Mouse (Mus musculus) ovary, postnatal 10 days (tissue): ENCODE measurements at regions not wholly inside any gene's neighbourhood (a gene's known extent, or its start where the extent isn't known, plus 50 kb on each side); places are given as distances from the start of the nearest gene placed in this dataset.

Source experiments
- DNase-seq: peaks from one replicate; pipeline ENCODE4 v3.0.0; 2022; ENCODE audit warnings: low spot score

DNA sequence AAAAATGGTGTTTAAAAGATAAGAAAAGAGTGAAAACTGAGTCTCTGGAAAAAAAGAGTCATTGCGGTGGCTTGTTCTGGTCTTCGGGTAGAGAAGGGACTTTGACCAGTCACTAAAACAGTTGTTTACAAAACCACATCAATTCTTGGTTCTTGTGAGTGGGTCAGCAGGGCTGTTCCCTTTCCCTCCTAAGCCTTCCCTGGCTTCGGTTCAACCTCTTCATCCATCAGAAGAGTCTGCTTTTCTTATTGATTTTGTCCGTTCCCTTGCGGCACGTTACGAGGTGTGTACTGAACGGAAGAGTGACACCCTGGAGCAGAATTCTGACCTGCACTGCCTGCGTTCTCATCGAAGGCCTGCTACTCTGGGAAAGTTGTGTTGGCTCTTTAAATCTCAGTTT lies 229.1 kb upstream of the G2e3 start:
- DNase-seq: no peak

DNA sequence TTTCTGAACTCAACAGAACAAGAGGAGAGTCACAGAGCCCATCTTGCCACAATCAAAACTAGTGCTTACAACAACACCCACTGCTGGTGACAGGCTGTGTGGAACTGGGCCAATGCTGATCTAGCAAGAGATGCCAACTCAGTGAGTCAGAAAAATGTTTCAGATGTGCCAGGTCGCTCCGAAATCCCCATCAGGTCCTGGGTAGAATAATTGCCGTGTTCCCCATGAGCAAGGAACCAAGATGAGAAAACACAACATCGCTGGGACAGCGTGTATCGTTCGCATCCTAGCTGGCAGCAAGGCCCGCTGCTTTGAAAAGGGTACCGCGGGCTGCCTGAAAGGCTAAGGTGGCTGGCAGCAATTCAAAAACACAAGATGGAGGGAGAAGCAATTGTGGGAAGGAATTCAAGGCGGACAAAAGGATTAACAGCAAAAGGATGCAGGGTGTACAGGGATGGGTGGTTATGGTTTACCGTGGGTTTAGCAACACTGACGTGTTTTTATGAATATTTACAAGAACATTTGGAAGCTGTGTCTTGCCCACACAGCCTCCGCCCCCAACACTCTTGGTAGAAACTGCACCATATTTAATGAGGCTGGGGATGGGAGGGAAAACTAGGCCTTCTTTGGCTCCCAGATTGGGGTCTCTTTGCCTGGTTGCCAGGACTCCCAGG lies 229.7 kb upstream of the G2e3 start:
- DNase-seq: no peak

DNA sequence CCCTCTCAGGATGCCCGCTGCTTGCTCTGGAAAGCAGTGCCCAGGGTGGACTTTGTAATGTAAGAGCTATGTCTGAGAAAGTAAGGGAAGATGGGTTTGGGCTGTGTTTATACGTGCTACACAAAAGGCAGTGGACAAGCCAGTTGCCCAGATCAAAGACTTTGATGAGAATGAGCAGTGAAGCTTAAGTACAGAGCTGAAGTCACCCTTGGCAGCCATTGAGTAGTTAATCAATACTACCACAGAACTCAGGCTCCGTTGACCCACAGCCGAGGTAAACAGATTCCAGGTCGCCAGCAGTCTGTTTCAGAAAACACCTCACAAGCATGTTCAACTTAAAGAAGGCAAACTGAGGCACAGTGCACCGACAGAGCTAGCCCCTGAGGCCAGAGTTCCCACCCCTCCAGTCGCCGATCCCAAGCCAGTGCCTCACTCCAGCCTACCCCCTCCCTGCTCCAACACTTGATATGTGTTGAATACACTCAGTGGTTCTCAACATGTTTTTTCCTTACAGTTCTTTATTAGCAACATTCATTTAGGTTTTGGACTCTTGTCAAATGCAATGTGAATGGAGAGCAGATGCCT lies 230.3 kb upstream of the G2e3 start:
- no peak for DNase-seq

GRCm38 (mm10) chr12:51111811-51112210 lies 236.1 kb upstream of the G2e3 start:
- DNase-seq: no peak

DNA sequence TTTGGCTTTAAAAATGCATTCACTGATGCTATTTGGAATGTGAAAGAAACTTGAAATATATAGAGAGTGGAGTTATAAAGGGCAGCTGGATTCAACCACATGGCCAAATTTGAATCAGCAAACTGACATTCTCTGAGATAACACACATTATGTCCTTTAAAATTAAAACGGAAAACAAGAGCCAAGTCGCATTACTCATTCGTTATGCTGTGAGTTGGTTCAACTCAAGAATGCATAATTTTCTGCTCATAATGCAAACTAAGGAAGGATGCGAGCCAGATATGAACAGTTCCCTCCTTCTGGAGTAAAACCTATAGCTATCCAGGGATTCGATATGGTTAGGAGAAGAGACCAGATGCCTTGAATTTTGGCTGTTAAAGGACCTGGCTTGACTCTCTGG lies 239.8 kb upstream of the G2e3 start:
- no peak for DNase-seq

- no peak for DNase-seq
Measured at GRCm38 (mm10) chr12:51103541-51104042, 244.3 kb upstream of the G2e3 start.

DNA sequence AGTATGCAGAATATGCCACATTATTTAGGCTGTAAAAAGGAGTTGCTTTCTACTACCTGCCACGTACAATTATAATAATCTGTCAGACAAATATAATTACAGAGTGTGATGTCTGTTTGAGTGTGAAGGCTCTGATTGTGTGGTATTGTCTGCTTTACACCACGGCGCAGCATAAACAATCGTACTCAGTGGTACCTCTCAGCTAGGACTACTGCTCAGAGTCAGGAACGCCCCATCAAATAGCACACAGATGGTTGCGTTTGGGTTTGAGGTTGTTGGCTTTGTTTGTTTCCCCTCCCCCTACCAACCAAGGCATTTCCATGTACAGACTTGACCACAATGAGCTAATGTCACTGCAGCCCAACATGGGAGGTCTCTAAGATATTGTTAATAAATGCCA lies 246.2 kb upstream of the G2e3 start:
- DNase-seq: no peak

GRCm38 (mm10) chr12:51100868-51101267 lies 247.0 kb upstream of the G2e3 start:
- DNase-seq: no peak

DNA sequence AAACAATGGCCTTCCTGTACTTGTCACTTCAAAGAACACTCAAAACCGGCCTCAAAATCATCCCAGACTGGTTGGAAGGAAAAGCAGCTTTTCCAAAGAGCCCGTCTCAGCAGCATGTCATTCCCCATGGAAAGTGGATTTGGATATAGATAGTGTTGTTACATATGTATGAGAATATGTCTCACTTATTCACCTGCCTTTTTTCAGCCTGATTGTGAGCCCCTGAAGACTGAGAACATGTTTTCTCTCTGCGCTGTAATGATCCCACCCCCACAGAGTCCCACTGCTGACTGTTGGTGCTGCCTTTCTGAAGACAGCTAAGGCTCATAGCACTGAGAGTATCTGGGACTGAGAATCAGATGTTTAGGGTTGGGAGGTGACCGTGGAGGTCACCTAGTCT lies 251.9 kb upstream of the G2e3 start:
- DNase-seq: no peak

DNA sequence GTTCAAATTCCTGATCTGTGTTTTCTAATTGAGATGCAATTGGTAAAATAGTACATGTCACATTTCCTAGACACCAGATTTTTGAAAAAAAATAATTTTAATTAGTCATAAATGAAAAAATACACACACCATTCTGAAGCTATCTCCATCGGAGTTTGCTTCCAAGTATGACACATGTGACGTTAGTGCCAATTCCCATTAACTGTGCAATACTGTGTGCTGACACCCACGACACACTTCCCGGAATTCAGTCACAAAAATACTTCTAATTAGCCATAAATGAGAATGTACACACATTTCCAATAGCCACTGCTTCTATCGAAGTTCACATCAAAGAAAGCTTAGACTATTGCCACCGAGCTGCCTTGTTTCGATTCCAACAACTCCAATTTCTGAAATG lies 258.5 kb upstream of the G2e3 start:
- no peak for DNase-seq

DNA sequence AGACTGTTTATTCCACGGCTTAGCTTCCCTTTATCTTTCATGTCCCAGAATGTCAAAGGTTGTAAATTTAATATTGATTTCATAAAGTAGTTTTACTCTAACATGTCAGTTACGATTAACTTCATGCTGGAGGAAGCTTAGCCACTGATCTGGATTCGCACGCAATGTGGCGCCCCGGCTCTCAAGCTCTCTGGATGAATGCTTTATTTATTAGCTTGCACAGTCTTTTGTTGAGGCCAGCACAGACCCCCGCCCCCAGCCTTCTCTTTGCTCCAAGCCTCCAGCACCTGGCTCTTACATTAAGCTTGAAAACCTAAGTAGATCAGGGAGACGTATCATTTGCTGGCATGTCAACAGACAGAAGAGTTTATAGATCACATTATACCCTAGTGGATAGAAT lies 266.1 kb upstream of the G2e3 start:
- DNase-seq: no peak

DNA sequence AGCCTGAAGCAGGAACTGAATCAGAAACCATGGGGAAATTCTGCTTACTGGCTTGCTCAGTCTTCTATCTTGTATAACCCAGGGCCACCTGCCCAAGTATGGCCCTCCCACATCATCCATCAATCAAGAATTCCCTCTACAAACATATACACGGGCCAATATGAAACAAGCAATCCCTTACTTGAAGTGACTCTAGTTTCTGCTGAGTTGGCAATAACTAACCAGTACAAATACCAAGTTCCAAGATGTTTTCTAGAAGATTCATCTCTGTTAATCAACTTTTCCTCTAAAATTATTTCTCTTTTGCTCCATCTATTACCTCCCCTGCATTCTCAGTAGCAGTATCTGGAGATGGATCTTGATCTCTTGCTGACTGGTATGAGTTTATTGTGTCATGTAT lies 274.4 kb upstream of the G2e3 start:
- no peak for DNase-seq

DNA sequence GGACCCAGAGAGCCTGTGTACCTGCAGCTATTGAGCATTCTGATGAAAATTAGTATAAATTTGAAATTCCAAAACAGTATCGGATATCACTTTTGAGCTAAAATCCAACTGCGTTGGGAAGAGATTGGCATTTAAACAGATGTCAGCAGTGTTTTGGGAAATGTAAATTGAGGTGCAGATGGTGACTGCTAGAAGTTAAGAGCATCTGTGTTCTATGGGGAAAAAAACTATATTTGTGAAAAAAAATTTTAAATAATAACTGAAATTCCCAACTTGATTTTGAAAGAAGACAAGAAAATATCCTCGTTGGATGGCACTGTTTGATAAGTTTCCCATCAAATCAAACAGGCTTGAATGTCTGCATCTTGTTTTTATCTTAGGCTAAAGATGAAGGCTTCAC lies 286.9 kb upstream of the G2e3 start:
- no peak for DNase-seq

DNA sequence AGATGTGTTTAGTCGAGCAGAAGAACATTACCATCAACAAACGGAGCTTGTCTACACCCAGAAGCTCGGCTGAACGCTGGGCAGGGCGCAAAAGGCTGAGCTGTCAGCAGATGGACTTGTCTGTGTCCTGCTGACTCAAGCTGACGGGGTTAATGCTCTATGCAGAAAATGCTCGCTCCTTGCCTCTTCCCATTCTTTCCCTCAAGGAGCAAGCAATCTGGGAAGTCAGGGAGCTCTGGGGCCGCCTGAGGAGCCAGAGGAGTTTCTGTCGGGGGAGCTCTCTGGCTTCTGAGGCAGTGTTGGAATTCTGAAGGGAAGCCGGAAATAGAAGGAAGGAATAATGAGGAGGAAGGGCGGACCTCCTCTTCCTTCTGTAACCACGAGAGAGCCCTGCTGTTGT lies 289.3 kb upstream of the G2e3 start:
- DNase-seq: no peak

DNA sequence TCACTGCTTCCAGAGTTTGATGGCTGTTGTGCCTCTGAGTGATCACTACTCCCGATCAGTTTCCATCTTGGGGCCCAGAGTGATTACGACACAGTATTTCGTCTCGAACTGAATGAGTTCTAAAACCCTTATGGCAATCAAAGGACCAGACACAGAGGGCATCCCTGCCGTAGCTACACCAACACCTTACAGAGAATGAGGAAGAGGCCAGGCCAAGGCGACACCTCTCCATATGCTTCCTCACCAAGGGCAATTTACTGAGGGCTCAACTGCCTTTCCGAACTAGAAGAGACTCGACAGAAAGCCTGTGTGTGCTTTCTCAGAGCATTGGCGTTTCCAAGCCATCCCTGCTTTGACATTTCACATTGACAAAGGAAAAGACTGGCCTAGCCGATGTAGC lies 289.8 kb upstream of the G2e3 start:
- no peak for DNase-seq

GRCm38 (mm10) chr12:51047116-51047515 lies 300.7 kb upstream of the G2e3 start:
- no peak for DNase-seq

DNA sequence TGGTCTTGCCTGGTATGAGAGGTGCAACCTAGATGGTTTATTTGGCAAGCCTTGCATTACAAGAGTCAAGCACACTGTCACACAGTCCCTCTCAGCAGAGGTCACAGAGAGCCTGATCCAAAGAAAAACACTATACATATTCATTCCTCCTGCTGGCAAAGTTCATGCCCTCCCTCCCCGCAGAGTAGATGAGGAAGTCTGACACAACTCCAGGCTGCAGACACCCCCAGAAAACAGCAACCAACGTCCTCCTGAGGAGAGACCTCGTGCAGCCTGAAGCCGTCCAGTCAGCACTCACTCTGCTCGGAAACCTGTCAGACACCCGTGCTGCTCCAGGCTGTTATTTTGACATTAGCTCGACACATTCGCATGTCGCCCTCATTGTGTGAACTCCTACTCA lies 302.4 kb upstream of the G2e3 start:
- no peak for DNase-seq

GRCm38 (mm10) chr12:51045020-51045419 lies 302.8 kb upstream of the G2e3 start:
- DNase-seq: no peak

GRCm38 (mm10) chr12:51032193-51032592 lies 315.7 kb upstream of the G2e3 start:
- DNase-seq: no peak

DNA sequence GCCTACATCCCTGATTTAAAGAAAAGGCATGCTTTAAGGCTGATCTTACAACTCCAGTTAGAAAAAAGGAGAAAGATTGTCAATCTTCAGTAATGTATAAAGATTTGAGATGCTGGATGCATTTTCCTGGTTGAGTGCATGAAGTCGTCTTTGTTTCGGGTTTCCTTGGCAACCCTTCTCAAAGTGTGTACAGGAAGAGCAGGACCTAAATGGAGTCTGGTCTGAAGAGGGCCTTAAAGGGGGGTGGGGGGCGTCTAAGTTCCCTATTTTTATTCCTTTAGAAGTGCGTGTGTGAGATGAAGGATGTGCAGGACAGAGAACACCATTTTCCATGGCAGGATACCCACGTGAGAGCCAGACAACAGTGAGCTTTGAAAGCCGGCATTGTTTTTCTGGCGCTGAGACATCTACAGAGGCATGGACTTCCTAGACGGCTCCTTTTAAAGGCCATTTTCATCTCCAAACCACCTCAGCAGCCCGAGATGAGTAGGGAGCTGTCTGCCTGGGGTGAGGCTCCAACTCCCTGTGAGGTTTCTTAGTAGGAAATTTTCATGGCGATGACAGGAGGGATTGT lies 319.2 kb upstream of the G2e3 start:
- DNase-seq: no peak

DNA sequence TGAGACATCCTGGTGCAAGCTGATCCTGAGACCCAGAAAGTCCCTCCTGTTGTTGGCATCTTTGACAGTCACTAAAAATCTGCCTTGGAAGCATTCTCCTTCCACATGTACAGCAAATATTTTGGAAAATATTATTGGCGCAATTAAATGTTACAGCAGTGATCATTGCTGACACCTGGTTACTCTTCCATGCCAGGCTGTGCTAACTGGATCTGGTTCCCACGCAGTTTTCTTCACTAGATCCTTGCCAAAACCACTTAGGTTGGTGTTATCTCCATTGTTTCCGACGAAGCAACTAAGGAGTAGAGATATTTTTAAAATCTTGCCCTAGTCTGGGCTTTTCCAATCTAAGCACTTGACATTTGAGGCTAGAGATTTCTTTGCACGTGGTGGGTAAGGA lies 321.8 kb upstream of the G2e3 start:
- DNase-seq: no peak

DNA sequence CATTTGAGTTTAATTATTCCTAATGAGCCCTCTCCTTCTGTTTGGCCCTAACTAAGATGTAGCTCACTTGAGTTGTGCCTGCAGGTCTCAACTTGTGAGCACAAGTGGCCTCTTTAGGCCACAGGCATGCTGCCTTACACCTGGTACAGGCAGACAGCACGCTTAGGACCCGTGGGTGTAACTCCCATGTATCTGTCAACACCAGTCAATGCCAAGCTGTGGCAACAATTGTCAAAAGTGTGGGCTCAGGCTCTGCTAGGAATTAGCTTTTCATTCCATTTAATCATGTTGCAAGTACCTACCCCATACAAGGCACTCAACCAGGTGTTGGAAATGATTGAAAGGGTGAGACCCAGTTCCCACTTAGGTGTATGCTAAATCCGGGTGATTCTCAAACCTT lies 322.3 kb upstream of the G2e3 start:
- DNase-seq: no peak

GRCm38 (mm10) chr12:51024057-51024743 lies 323.7 kb upstream of the G2e3 start:
- DNase-seq: no peak
